Mouse (Mus musculus): Measurements from ENCODE around the gene Ube2e2. TPM values are rescaled to one million over a fixed set of nuclear protein-coding genes. Genes with fewer than 3 reads are reported as not detected.

The Ube2e2 gene
- 13.6 and 15.7 TPM in 2 replicates for polyA plus RNA-seq (2012; rRNA removed)

DNA sequence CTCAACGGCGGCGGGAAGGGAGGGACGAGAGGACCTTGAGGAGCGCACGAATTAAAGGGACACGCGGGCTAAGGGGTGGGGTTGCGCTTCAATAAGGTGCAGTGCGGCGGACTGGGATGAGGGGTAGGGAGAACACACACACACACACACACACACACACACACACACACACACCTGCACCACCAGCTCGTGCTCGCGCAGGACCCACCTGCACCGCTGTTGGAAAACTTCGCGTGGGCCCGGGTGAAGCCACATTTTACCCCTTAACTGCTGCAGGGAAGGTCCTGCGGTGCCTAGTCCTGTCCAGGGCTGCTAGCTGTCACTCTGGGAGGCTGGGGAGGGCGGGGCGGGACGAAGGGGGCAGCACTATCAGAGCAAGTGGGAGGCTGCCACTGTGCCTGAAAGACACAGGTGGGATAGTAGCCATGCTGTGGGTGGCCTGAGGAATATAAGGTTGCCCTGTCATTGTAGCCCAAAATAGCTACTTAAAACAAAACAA, at the start of gene Ube2e2:
Ube2e2 (minus strand) TSS at position 321 of the 499 bp plus-strand sequence.

